In genomic region chr4:59823470-59823869, GRCm38 (mm10) we compare ENCODE assay signal across 9 mouse cellular contexts. TPM values are rescaled to one million over a fixed set of nuclear protein-coding genes. Genes with fewer than 3 reads are reported as not detected.
A peak's percentile ranks its signal among the peaks of the same experiment; 100 is the strongest.
DNase-seq lines count a peak whose midpoint lies in the region; ATAC-seq and TF ChIP-seq lines count a peak whose summit lies in the region.
"Had no signal": no experiment of that assay in that cellular context is flagged by ENCODE, and none has a peak within 500 bp of the region (broad histone marks: within the 10 kb centered on the region; RNA-seq: fewer than 3 reads in every experiment).

No protein-coding gene starts in this region.

- H3K4me3 ChIP-seq in forebrain, postnatal 0 days (ENCODE audit: low read depth, low read length): no peak overlapping the region
- H3K4me3 ChIP-seq in forebrain, embryonic 15.5 days: no peak overlapping the region
- H3K4me3 ChIP-seq in ES-E14 (ENCODE audit: insufficient read depth in 1 of 2, low read depth in 1 of 2, low read length in 2 of 2, poor library complexity in 1 of 2, severe bottlenecking in 1 of 2): no peak overlapping the region
- H3K4me3 ChIP-seq in embryonic facial prominence, embryonic 10.5 days: no peak overlapping the region
- H3K4me3 ChIP-seq in stomach, embryonic 16.5 days (replicated peaks; ENCODE audit: low read length): no peak overlapping the region
- H3K4me3 ChIP-seq in neural tube, embryonic 15.5 days (replicated peaks): no peak overlapping the region

- TF ChIP-seq CTCF in forebrain, postnatal 0 days (IDR thresholded peaks at IDR 0.05; ENCODE audit: low read depth): no peak

- DNase-seq in forebrain, postnatal 0 days: no peak
- no peak for DNase-seq in ES-E14 (ENCODE audit: low read depth, low spot score)
- DNase-seq in embryonic facial prominence, embryonic 10.5 days (ENCODE audit: low spot score): peak; percentile 22
- peak; percentile 44 for DNase-seq in kidney, postnatal 14 days
- DNase-seq in adrenal gland, postnatal 10 days: no peak

- in situ Hi-C loops in ES-E14 (cut with MboI; ENCODE audit: low sequenced_read_pairs in 2 of 2, unreplicated experiment in 2 of 2): no loop called here

- ATAC-seq in forebrain, postnatal 0 days: peak; percentile 47
- no peak; the same call in 1 of the 2 replicates for ATAC-seq in forebrain, embryonic 15.5 days (replicated peaks)
- ATAC-seq in stomach, embryonic 16.5 days (ENCODE audit: insufficient read depth, low FRiP score): peak; percentile 44; the same call in 1 of the 2 replicates
- no peak for ATAC-seq in neural tube, embryonic 15.5 days (ENCODE audit: low FRiP score)

- H3K36me3 ChIP-seq in forebrain, postnatal 0 days (ENCODE audit: insufficient read depth): no peaks in the 10 kb centered on the region
- H3K36me3 ChIP-seq in forebrain, embryonic 15.5 days: no peaks in the 10 kb centered on the region
- peaks cover 4% of the 10 kb centered on the region; the same call in 1 of the 2 replicates for H3K36me3 ChIP-seq in ES-E14 (ENCODE audit: control insufficient read depth, insufficient read depth, low read length, poor library complexity, severe bottlenecking)
- H3K36me3 ChIP-seq in embryonic facial prominence, embryonic 10.5 days (replicated peaks): no peaks in the 10 kb centered on the region
- H3K36me3 ChIP-seq in stomach, embryonic 16.5 days (ENCODE audit: control insufficient read depth, insufficient read depth, low read length): no peaks in the 10 kb centered on the region
- no peaks in the 10 kb centered on the region for H3K36me3 ChIP-seq in neural tube, embryonic 15.5 days

- no peak overlapping the region for H3K4me2 ChIP-seq in forebrain, postnatal 0 days (ENCODE audit: low read depth)
- no peak overlapping the region for H3K4me2 ChIP-seq in forebrain, embryonic 15.5 days (replicated peaks)
- no peak overlapping the region for H3K4me2 ChIP-seq in stomach, embryonic 16.5 days (ENCODE audit: low read depth, low read length)
- no peak overlapping the region for H3K4me2 ChIP-seq in neural tube, embryonic 15.5 days

- H3K27me3 ChIP-seq in forebrain, postnatal 0 days (ENCODE audit: insufficient read depth, low read length): no peaks in the 10 kb centered on the region
- H3K27me3 ChIP-seq in forebrain, embryonic 15.5 days: no peaks in the 10 kb centered on the region
- H3K27me3 ChIP-seq in embryonic facial prominence, embryonic 10.5 days (replicated peaks; ENCODE audit: low read depth, poor library complexity, severe bottlenecking): no peaks in the 10 kb centered on the region
- H3K27me3 ChIP-seq in stomach, embryonic 16.5 days (ENCODE audit: control insufficient read depth, insufficient read depth, low read length): no peaks in the 10 kb centered on the region
- H3K27me3 ChIP-seq in neural tube, embryonic 15.5 days (replicated peaks): no peaks in the 10 kb centered on the region

- no peak overlapping the region for H3K27ac ChIP-seq in forebrain, postnatal 0 days (ENCODE audit: low read depth, low read length)
- H3K27ac ChIP-seq in forebrain, embryonic 15.5 days (replicated peaks): no peak overlapping the region
- no peak overlapping the region; the same call in 1 of the 2 replicates for H3K27ac ChIP-seq in ES-E14 (ENCODE audit: insufficient read depth, low read depth, low read length, poor library complexity, severe bottlenecking)
- H3K27ac ChIP-seq in embryonic facial prominence, embryonic 10.5 days (replicated peaks): no peak overlapping the region; the same call in 1 of the 2 replicates
- no peak overlapping the region for H3K27ac ChIP-seq in stomach, embryonic 16.5 days (ENCODE audit: low read length)
- H3K27ac ChIP-seq in neural tube, embryonic 15.5 days (replicated peaks): no peak overlapping the region
- H3K27ac ChIP-seq: kidney, postnatal 0 days had no signal

- no peaks in the 10 kb centered on the region for H3K4me1 ChIP-seq in forebrain, postnatal 0 days (ENCODE audit: insufficient read depth)
- H3K4me1 ChIP-seq in forebrain, embryonic 15.5 days: peaks cover 16% of the 10 kb centered on the region
- H3K4me1 ChIP-seq in ES-E14 (ENCODE audit: control insufficient read depth in 2 of 2, insufficient read depth in 2 of 2, low read length in 2 of 2, poor library complexity in 1 of 2): peaks cover 0 to 6% of the 10 kb centered on the region in 2 experiments; a peak in 1 of 4 replicates
- H3K4me1 ChIP-seq in embryonic facial prominence, embryonic 10.5 days: peaks cover 20% of the 10 kb centered on the region
- H3K4me1 ChIP-seq in stomach, embryonic 16.5 days (ENCODE audit: control insufficient read depth, insufficient read depth, low read length): peaks cover 3% of the 10 kb centered on the region; the same call in 1 of the 2 replicates
- peaks cover 20% of the 10 kb centered on the region for H3K4me1 ChIP-seq in neural tube, embryonic 15.5 days

- WGBS in forebrain, postnatal 0 days: 55% methylated on average over 7 of the region's 7 CpGs
- 57% methylated on average over 7 of the region's 7 CpGs for WGBS in forebrain, embryonic 15.5 days
- WGBS in embryonic facial prominence, embryonic 10.5 days: 71% methylated on average over 7 of the region's 7 CpGs
- 44% methylated on average over 7 of the region's 7 CpGs for WGBS in stomach, embryonic 16.5 days
- WGBS in neural tube, embryonic 15.5 days: 63% methylated on average over 7 of the region's 7 CpGs

- H3K9me3 ChIP-seq in forebrain, postnatal 0 days (ENCODE audit: low read length): no peaks in the 10 kb centered on the region
- H3K9me3 ChIP-seq in forebrain, embryonic 15.5 days: no peaks in the 10 kb centered on the region
- H3K9me3 ChIP-seq in ES-E14 (ENCODE audit: control insufficient read depth, insufficient read depth, low read depth, low read length): no peaks in the 10 kb centered on the region
- H3K9me3 ChIP-seq in embryonic facial prominence, embryonic 10.5 days: no peaks in the 10 kb centered on the region
- no peaks in the 10 kb centered on the region for H3K9me3 ChIP-seq in stomach, embryonic 16.5 days (replicated peaks; ENCODE audit: control insufficient read depth, low read length)
- no peaks in the 10 kb centered on the region for H3K9me3 ChIP-seq in neural tube, embryonic 15.5 days (replicated peaks)

- H3K9ac ChIP-seq in forebrain, postnatal 0 days: no peak overlapping the region
- H3K9ac ChIP-seq in forebrain, embryonic 15.5 days (replicated peaks): no peak overlapping the region
- H3K9ac ChIP-seq in ES-E14 (ENCODE audit: insufficient read depth, low read depth, low read length, poor library complexity, severe bottlenecking): 0 out of 2 replicates have a peak overlapping the region, but pooled peaks have one; percentile 3
- H3K9ac ChIP-seq in stomach, embryonic 16.5 days (ENCODE audit: low read length): no peak overlapping the region
- H3K9ac ChIP-seq in neural tube, embryonic 15.5 days (replicated peaks): no peak overlapping the region

TF ChIP-seq in ES-E14, 5 proteins besides CTCF, POLR2A, EP300 and RAD21:
- TF ChIP-seq MAFK (IDR thresholded peaks at IDR 0.05; ENCODE audit: insufficient read depth, low read depth, low read length) (no peak), ZNF384 (IDR thresholded peaks at IDR 0.05; ENCODE audit: low read depth, low read length) (no peak), HCFC1 (IDR thresholded peaks at IDR 0.05; ENCODE audit: borderline replicate concordance, insufficient read depth, low read length) (no peak)

RNA-seq across cellular contexts. Expression of gene Snx30, which starts 17.8 kb away (rescaled TPM):
- 22.7 and 31.4 TPM in 2 replicates for total RNA-seq in forebrain, postnatal 0 days (2014; rRNA removed)
- 9.8 and 16.9 TPM in 2 replicates for polyA plus RNA-seq in forebrain, postnatal 0 days (2015; fragmentation: Nextera tagmentation; extraction: Ambion mirVana)
- 10.7 and 13.0 TPM in 2 replicates for polyA plus RNA-seq in forebrain, embryonic 15.5 days (2015; fragmentation: Nextera tagmentation; extraction: Ambion mirVana)
- 16.0 and 19.8 TPM in 2 replicates for total RNA-seq in ES-E14 (2012; rRNA removed)
- polyA plus RNA-seq in embryonic facial prominence, embryonic 10.5 days (2016; fragmentation: Nextera tagmentation; extraction: Ambion mirVana): 6.4 and 7.9 TPM in 2 replicates
- 4.1 and 4.9 TPM in 2 replicates for polyA plus RNA-seq in stomach, embryonic 16.5 days (2015; fragmentation: Nextera tagmentation; extraction: Ambion mirVana)
- polyA plus RNA-seq in neural tube, embryonic 15.5 days (2015; fragmentation: Nextera tagmentation; extraction: Ambion mirVana): 17.8 and 22.5 TPM in 2 replicates
- 1 to 10 TPM; 8.0 to 8.9 TPM for total RNA-seq in adrenal gland, postnatal 10 days (2021)

RNA-seq across cellular contexts. Expression of gene Inip, which starts 22.1 kb away (rescaled TPM):
- total RNA-seq in forebrain, postnatal 0 days (2014; rRNA removed): 31.3 and 34.1 TPM in 2 replicates
- polyA plus RNA-seq in forebrain, postnatal 0 days (2015; fragmentation: Nextera tagmentation; extraction: Ambion mirVana): 39.2 and 43.2 TPM in 2 replicates
- 77.2 and 80.6 TPM in 2 replicates for polyA plus RNA-seq in forebrain, embryonic 15.5 days (2015; fragmentation: Nextera tagmentation; extraction: Ambion mirVana)
- total RNA-seq in ES-E14 (2012; rRNA removed): 31.5 and 32.9 TPM in 2 replicates
- polyA plus RNA-seq in embryonic facial prominence, embryonic 10.5 days (2016; fragmentation: Nextera tagmentation; extraction: Ambion mirVana): 91.2 and 92.7 TPM in 2 replicates
- polyA plus RNA-seq in stomach, embryonic 16.5 days (2015; fragmentation: Nextera tagmentation; extraction: Ambion mirVana): 41.4 and 44.7 TPM in 2 replicates
- 48.9 and 53.3 TPM in 2 replicates for polyA plus RNA-seq in neural tube, embryonic 15.5 days (2015; fragmentation: Nextera tagmentation; extraction: Ambion mirVana)
- total RNA-seq in adrenal gland, postnatal 10 days (2021): 10 to 100 TPM; 12.6 to 18.3 TPM

Comparison
In these comparisons a context has a peak if more than half of its experiments do, and no peak if none do; other contexts are left out.
1. ATAC-seq: peak in forebrain, postnatal 0 days (single experiment) and stomach, embryonic 16.5 days (single experiment); none in forebrain, embryonic 15.5 days (single experiment) and neural tube, embryonic 15.5 days (single experiment).
2. DNase-seq: peak in embryonic facial prominence, embryonic 10.5 days (single experiment) and kidney, postnatal 14 days (single experiment); none in forebrain, postnatal 0 days (single experiment), ES-E14 (single experiment) and adrenal gland, postnatal 10 days (single experiment).